Mouse (Mus musculus): Measurements from ENCODE around the gene Zfp36l2.

DNA sequence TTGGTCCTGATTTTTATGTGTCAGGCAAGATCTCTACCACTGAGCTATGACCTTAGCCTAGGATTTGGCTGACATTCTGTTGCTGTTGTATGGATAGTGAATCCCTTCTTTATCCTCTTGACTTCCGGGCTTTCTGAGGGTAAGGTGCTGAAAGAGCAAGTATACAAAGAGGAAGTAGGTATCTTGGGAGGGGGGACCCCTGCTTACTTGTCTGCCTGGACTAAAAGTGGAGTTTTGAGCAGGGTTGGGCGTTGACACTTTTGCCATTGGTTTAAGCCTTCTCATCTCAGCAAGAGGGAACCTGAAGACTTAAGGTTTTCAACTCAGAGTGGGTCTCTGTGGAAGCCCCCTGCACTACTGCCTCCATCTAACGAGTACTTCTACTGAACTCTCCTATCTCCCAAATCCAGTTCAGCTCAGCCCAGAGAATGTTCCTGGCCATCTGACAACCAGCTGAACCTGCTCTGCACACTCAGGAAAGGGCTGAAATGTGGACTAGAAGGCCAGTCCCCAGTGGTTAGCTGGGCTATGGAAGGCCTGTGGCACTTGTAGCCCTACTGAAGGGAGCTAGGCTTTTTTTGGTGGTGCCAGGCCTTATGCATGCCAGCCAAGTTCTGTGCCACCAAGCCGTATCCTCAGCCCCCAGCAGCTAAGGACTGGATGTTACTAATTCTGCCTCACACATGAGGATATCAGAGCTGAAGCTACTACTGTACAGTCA lies 6.7 kb upstream of the Zfp36l2 start:
- TF ChIP-seq GATA1 (IDR thresholded peaks at IDR 0.05; ENCODE audit: low read depth, low read length) (no peak), SIN3A (IDR thresholded peaks at IDR 0.05; ENCODE audit: low read length) (no peak), NELFE (IDR thresholded peaks at IDR 0.05; ENCODE audit: low read depth, low read length) (no peak), MEF2A (IDR thresholded peaks at IDR 0.05; ENCODE audit: extremely low read depth, insufficient replicate concordance, low read depth, low read length, poor library complexity, severe bottlenecking) (no peak), CTCF (IDR thresholded peaks at IDR 0.05 in 2 of 3, conservative IDR thresholded peaks at IDR 0.05 in 1 of 3; ENCODE audit: control insufficient read depth in 1 of 3, insufficient read depth in 1 of 3, low read depth in 2 of 3, low read length in 3 of 3, poor library complexity in 1 of 3, severe bottlenecking in 1 of 3) (no peak), ZNF384 (IDR thresholded peaks at IDR 0.05; ENCODE audit: low read depth, low read length) (no peak), HCFC1 (IDR thresholded peaks at IDR 0.05; ENCODE audit: low read depth, low read length) (no peak), TCF12 (IDR thresholded peaks at IDR 0.05; ENCODE audit: low read depth, low read length) (no peak), EP300 (IDR thresholded peaks at IDR 0.05; ENCODE audit: low read depth in 1 of 2, low read length in 2 of 2) (no peak), POLR2A (IDR thresholded peaks at IDR 0.05; ENCODE audit: control insufficient read depth in 1 of 2, insufficient read depth in 1 of 2, low read depth in 1 of 2, low read length in 2 of 2, poor library complexity in 1 of 2) (no peak)
